In genomic region chr13:3770170-3771024, GRCm38 (mm10) we compare ENCODE assay signal across 8 mouse cellular contexts. TPM values are rescaled to one million over a fixed set of nuclear protein-coding genes. Genes with fewer than 3 reads are reported as not detected.
DNase-seq lines count a peak whose midpoint lies in the region; ATAC-seq and TF ChIP-seq lines count a peak whose summit lies in the region.

No protein-coding gene starts in this region.

- ATAC-seq in intestine, embryonic 14.5 days (replicated peaks; ENCODE audit: low FRiP score, low TSS enrichment, low read depth): 0 out of 2 replicates have a peak, but pooled peaks have one; percentile 13
- no peak for ATAC-seq in intestine, postnatal 0 days

- 44% methylated on average over 11 of the region's 11 CpGs for WGBS in intestine, embryonic 14.5 days
- WGBS in intestine, postnatal 0 days: 60% methylated on average over 11 of the region's 11 CpGs

- TF ChIP-seq POLR2A in bone marrow macrophage, adult 2 months (IDR thresholded peaks at IDR 0.05; ENCODE audit: borderline replicate concordance, low read depth, low read length): no peak

- no peaks in the 10 kb centered on the region for H3K36me3 ChIP-seq in intestine, embryonic 14.5 days (ENCODE audit: control insufficient read depth, insufficient read depth, low read length)
- no peaks in the 10 kb centered on the region for H3K36me3 ChIP-seq in intestine, postnatal 0 days (ENCODE audit: control insufficient read depth, insufficient read depth)

- intact Hi-C loops in left cerebral cortex, postnatal 14 days (cut with DNase I): no loop called here

- H3K4me2 ChIP-seq in intestine, embryonic 14.5 days (ENCODE audit: low read length): 0 out of 2 replicates have a peak overlapping the region, but pooled peaks have one; percentile 1
- H3K4me2 ChIP-seq in intestine, postnatal 0 days (replicated peaks; ENCODE audit: low read depth): no peak overlapping the region

- peak overlapping the region; percentile 43 for H3K27ac ChIP-seq in intestine, embryonic 14.5 days (ENCODE audit: low read depth)
- no peak overlapping the region for H3K27ac ChIP-seq in intestine, postnatal 0 days (ENCODE audit: low read depth, low read length)
- peak overlapping the region; percentile 71 for H3K27ac ChIP-seq in bone marrow macrophage, adult 2 months (ENCODE audit: insufficient read depth, low read depth, low read length)

- no peak overlapping the region for H3K9ac ChIP-seq in intestine, embryonic 14.5 days (ENCODE audit: low read length)
- H3K9ac ChIP-seq in intestine, postnatal 0 days (ENCODE audit: low read depth, low read length): no peak overlapping the region

- no peak for TF ChIP-seq CTCF in intestine, postnatal 0 days (IDR thresholded peaks at IDR 0.05; ENCODE audit: low read depth)
- TF ChIP-seq CTCF in bone marrow macrophage, adult 2 months (IDR thresholded peaks at IDR 0.05; ENCODE audit: low read depth, low read length): no peak

- H3K27me3 ChIP-seq in intestine, embryonic 14.5 days (replicated peaks; ENCODE audit: control insufficient read depth, insufficient read depth, low read length): no peaks in the 10 kb centered on the region
- H3K27me3 ChIP-seq in intestine, postnatal 0 days (replicated peaks; ENCODE audit: control insufficient read depth, insufficient read depth, low read length): no peaks in the 10 kb centered on the region

- DNase-seq in intestine, embryonic 14.5 days (ENCODE audit: low spot score): no peak
- peak; percentile 10 for DNase-seq in gastrocnemius, postnatal 25 days
- peak; percentile 39 to 47 for DNase-seq in left cerebral cortex, postnatal 14 days (ENCODE audit: low spot score in 2 of 2)
- peak; percentile 24 to 46 for DNase-seq in right cerebral cortex, adult 2 months (ENCODE audit: low spot score in 2 of 2)
- no peak for DNase-seq in embryo, embryonic 10 days (ENCODE audit: low spot score)
- DNase-seq in B cell, adult 2 months: no peak

- peaks cover 12% of the 10 kb centered on the region for H3K4me1 ChIP-seq in intestine, embryonic 14.5 days (replicated peaks; ENCODE audit: control insufficient read depth, insufficient read depth, low read length)
- no peaks in the 10 kb centered on the region; the same call in 1 of the 2 replicates for H3K4me1 ChIP-seq in intestine, postnatal 0 days (replicated peaks; ENCODE audit: control insufficient read depth, insufficient read depth, low read length)
- peaks cover 53% of the 10 kb centered on the region for H3K4me1 ChIP-seq in bone marrow macrophage, adult 2 months (ENCODE audit: control insufficient read depth, insufficient read depth, low read length)

- no peak overlapping the region for H3K4me3 ChIP-seq in intestine, embryonic 14.5 days (ENCODE audit: low read depth, low read length)
- H3K4me3 ChIP-seq in intestine, postnatal 0 days (ENCODE audit: low read depth, low read length): no peak overlapping the region
- no peak overlapping the region for H3K4me3 ChIP-seq in bone marrow macrophage, adult 2 months (ENCODE audit: insufficient read depth, low read length)

- H3K9me3 ChIP-seq in intestine, embryonic 14.5 days (ENCODE audit: control insufficient read depth, low read length): no peaks in the 10 kb centered on the region
- no peaks in the 10 kb centered on the region for H3K9me3 ChIP-seq in intestine, postnatal 0 days (ENCODE audit: control insufficient read depth)

RNA-seq across cellular contexts. Expression of gene Calml3, which starts 33.7 kb away (rescaled TPM):
- not detected in 2 replicates for polyA plus RNA-seq in intestine, embryonic 14.5 days (2014; fragmentation: Nextera tagmentation; extraction: Ambion mirVana)
- polyA plus RNA-seq in intestine, postnatal 0 days (2015; fragmentation: Nextera tagmentation; extraction: Ambion mirVana): not detected in 2 replicates
- not detected in 2 replicates for polyA plus RNA-seq in bone marrow macrophage, adult 2 months (2012; ENCODE audit: insufficient read depth, insufficient read length, missing spikeins)
- not detected for total RNA-seq in gastrocnemius, postnatal 25 days (2021)
- total RNA-seq in left cerebral cortex, postnatal 14 days (2021): not detected

Comparison
In these comparisons a context has a peak if more than half of its experiments do, and no peak if none do; other contexts are left out.
1. DNase-seq: peak in gastrocnemius, postnatal 25 days (single experiment), left cerebral cortex, postnatal 14 days (2 of 2) and right cerebral cortex, adult 2 months (2 of 2); none in intestine, embryonic 14.5 days (single experiment), embryo, embryonic 10 days (single experiment) and B cell, adult 2 months (0 of 2).